16 mouse cellular contexts compared by ENCODE assay signal in the genomic region with DNA sequence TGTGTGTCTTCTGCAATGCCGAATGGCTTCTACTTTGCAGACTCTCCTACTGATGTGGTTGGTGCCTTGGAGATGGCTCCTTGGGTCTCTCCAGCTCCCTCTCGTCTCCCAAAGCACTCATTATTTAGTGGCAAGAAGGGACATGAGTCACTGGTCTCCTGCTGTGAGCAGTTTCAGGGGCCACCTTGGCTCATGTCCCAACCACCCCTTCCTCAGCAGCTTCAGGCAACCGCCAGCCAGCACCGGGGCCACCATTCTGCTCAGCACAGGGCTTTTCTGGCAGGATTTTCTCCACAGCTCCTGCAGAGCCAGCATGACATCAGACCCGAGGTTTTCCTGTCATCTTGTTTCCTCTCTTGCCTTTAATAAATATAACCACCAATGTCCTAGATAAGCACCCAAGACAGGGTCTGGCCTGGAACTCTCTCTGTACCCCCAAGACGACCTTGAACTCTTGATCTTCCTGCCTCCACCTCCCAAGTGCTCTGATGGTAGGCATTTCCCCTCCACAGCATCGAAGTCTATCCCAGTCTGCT. TPM values are rescaled to one million over a fixed set of nuclear protein-coding genes. Genes with fewer than 3 reads are reported as not detected.
DNase-seq lines count a peak whose midpoint lies in the region; ATAC-seq lines count a peak whose summit lies in the region.
"Had no signal": no experiment of that assay in that cellular context is flagged by ENCODE, and none has a peak within 500 bp of the region (broad histone marks: within the 10 kb centered on the region; RNA-seq: fewer than 3 reads in every experiment).

No protein-coding gene starts in this region.

- H3K9ac ChIP-seq in forebrain, embryonic 14.5 days (ENCODE audit: low read length) = no peak overlapping the region
- H3K9ac ChIP-seq in forebrain, embryonic 16.5 days (replicated peaks; ENCODE audit: low read depth, low read length) = no peak overlapping the region
- no peak overlapping the region for H3K9ac ChIP-seq in liver, embryonic 12.5 days
- H3K9ac ChIP-seq in intestine, embryonic 16.5 days (ENCODE audit: low read depth, low read length) = no peak overlapping the region
- H3K9ac ChIP-seq: intestine, embryonic 15.5 days; lung, embryonic 15.5 days had no signal

- H3K27ac ChIP-seq in forebrain, embryonic 14.5 days (ENCODE audit: low read depth, low read length) = peak overlapping the region; percentile 76
- no peak overlapping the region for H3K27ac ChIP-seq in forebrain, embryonic 16.5 days (ENCODE audit: low read length)
- H3K27ac ChIP-seq in hindbrain, embryonic 10.5 days = peak overlapping the region; percentile 75
- H3K27ac ChIP-seq in liver, embryonic 12.5 days = no peak overlapping the region
- H3K27ac ChIP-seq in intestine, embryonic 16.5 days (ENCODE audit: low read length) = no peak overlapping the region
- H3K27ac ChIP-seq: embryonic facial prominence, embryonic 10.5 days; intestine, embryonic 15.5 days; limb, embryonic 13.5 days; lung, embryonic 15.5 days had no signal

- no peaks in the 10 kb centered on the region for H3K9me3 ChIP-seq in forebrain, embryonic 14.5 days (replicated peaks; ENCODE audit: control insufficient read depth, low read length)
- no peaks in the 10 kb centered on the region for H3K9me3 ChIP-seq in forebrain, embryonic 16.5 days (ENCODE audit: control insufficient read depth, low read length)
- H3K9me3 ChIP-seq in hindbrain, embryonic 10.5 days = no peaks in the 10 kb centered on the region
- no peaks in the 10 kb centered on the region for H3K9me3 ChIP-seq in liver, embryonic 12.5 days (replicated peaks)
- H3K9me3 ChIP-seq in intestine, embryonic 16.5 days (ENCODE audit: control insufficient read depth, low read length) = no peaks in the 10 kb centered on the region
- H3K9me3 ChIP-seq: embryonic facial prominence, embryonic 10.5 days; heart, embryonic 10.5 days; intestine, embryonic 15.5 days; limb, embryonic 13.5 days; lung, embryonic 15.5 days had no signal

- WGBS in forebrain, embryonic 14.5 days = 66% methylated on average over 7 of the region's 7 CpGs
- WGBS in forebrain, embryonic 16.5 days = 56% methylated on average over 7 of the region's 7 CpGs
- WGBS in hindbrain, embryonic 10.5 days = 70% methylated on average over 7 of the region's 7 CpGs
- WGBS in liver, embryonic 12.5 days (ENCODE audit: insufficient replicate concordance) = 24% methylated on average over 7 of the region's 7 CpGs
- WGBS in intestine, embryonic 16.5 days = 55% methylated on average over 7 of the region's 7 CpGs

- peaks cover 62% of the 10 kb centered on the region for H3K36me3 ChIP-seq in forebrain, embryonic 14.5 days (ENCODE audit: control insufficient read depth, insufficient read depth, low read length)
- peaks cover 25% of the 10 kb centered on the region for H3K36me3 ChIP-seq in forebrain, embryonic 16.5 days (ENCODE audit: control insufficient read depth, insufficient read depth)
- H3K36me3 ChIP-seq in hindbrain, embryonic 10.5 days = peaks cover 44% of the 10 kb centered on the region
- H3K36me3 ChIP-seq in liver, embryonic 12.5 days = no peaks in the 10 kb centered on the region
- no peaks in the 10 kb centered on the region for H3K36me3 ChIP-seq in intestine, embryonic 16.5 days (ENCODE audit: control insufficient read depth, insufficient read depth, low read length)
- H3K36me3 ChIP-seq: embryonic facial prominence, embryonic 10.5 days; heart, embryonic 10.5 days; intestine, embryonic 15.5 days; limb, embryonic 13.5 days; lung, embryonic 15.5 days had no signal

- no peak overlapping the region for H3K4me3 ChIP-seq in forebrain, embryonic 14.5 days (ENCODE audit: low read depth, low read length)
- no peak overlapping the region for H3K4me3 ChIP-seq in forebrain, embryonic 16.5 days (replicated peaks; ENCODE audit: low read length)
- no peak overlapping the region for H3K4me3 ChIP-seq in hindbrain, embryonic 10.5 days
- H3K4me3 ChIP-seq in liver, embryonic 12.5 days = no peak overlapping the region
- H3K4me3 ChIP-seq in intestine, embryonic 16.5 days (ENCODE audit: low read length) = no peak overlapping the region
- H3K4me3 ChIP-seq: embryonic facial prominence, embryonic 10.5 days; intestine, embryonic 15.5 days; limb, embryonic 13.5 days; lung, embryonic 15.5 days had no signal

- no peaks in the 10 kb centered on the region for H3K27me3 ChIP-seq in forebrain, embryonic 14.5 days (replicated peaks; ENCODE audit: control insufficient read depth, insufficient read depth, low read length)
- no peaks in the 10 kb centered on the region for H3K27me3 ChIP-seq in forebrain, embryonic 16.5 days (replicated peaks; ENCODE audit: control insufficient read depth, insufficient read depth, low read length)
- H3K27me3 ChIP-seq in hindbrain, embryonic 10.5 days (ENCODE audit: insufficient read depth, poor library complexity, severe bottlenecking) = peaks cover 6% of the 10 kb centered on the region; the same call in 1 of the 2 replicates
- peaks cover 18% of the 10 kb centered on the region for H3K27me3 ChIP-seq in liver, embryonic 12.5 days (replicated peaks)
- no peaks in the 10 kb centered on the region for H3K27me3 ChIP-seq in intestine, embryonic 16.5 days (replicated peaks; ENCODE audit: control insufficient read depth, insufficient read depth, low read length)
- H3K27me3 ChIP-seq: intestine, embryonic 15.5 days had no signal

- DNase-seq in forebrain, embryonic 14.5 days (ENCODE audit: low spot score) = no peak
- peak; percentile 98 for DNase-seq in 416B (ENCODE audit: low read depth)
- DNase-seq in hindbrain, embryonic 10.5 days (ENCODE audit: low spot score) = no peak
- DNase-seq in right cerebral cortex, postnatal 14 days = no peak
- DNase-seq: kidney, postnatal 10 days; midbrain, embryonic 14.5 days; thymus, postnatal 36 days had no signal

- no peaks in the 10 kb centered on the region for H3K4me1 ChIP-seq in forebrain, embryonic 14.5 days (ENCODE audit: control insufficient read depth, insufficient read depth, low read length)
- peaks cover 26% of the 10 kb centered on the region for H3K4me1 ChIP-seq in forebrain, embryonic 16.5 days (replicated peaks; ENCODE audit: control insufficient read depth, insufficient read depth, low read length)
- peaks cover 29% of the 10 kb centered on the region for H3K4me1 ChIP-seq in hindbrain, embryonic 10.5 days (replicated peaks)
- peaks cover 5% of the 10 kb centered on the region; the same call in 1 of the 2 replicates for H3K4me1 ChIP-seq in liver, embryonic 12.5 days
- peaks cover 7% of the 10 kb centered on the region; the same call in 1 of the 2 replicates for H3K4me1 ChIP-seq in intestine, embryonic 16.5 days (ENCODE audit: control insufficient read depth, insufficient read depth, low read length)

- no peak for ATAC-seq in forebrain, embryonic 14.5 days
- no peak for ATAC-seq in forebrain, embryonic 16.5 days
- peak; percentile 29; the same call in 1 of the 2 replicates for ATAC-seq in liver, embryonic 12.5 days
- ATAC-seq in frontal cortex, adult (ENCODE audit: low TSS enrichment) = no peak
- no peak for ATAC-seq in intestine, embryonic 16.5 days
- ATAC-seq: intestine, embryonic 15.5 days had no signal

- H3K4me2 ChIP-seq in forebrain, embryonic 14.5 days (ENCODE audit: low read length) = no peak overlapping the region
- H3K4me2 ChIP-seq in forebrain, embryonic 16.5 days (ENCODE audit: low read length) = no peak overlapping the region
- H3K4me2 ChIP-seq in liver, embryonic 12.5 days = no peak overlapping the region
- no peak overlapping the region for H3K4me2 ChIP-seq in intestine, embryonic 16.5 days (ENCODE audit: low read depth, low read length)
- H3K4me2 ChIP-seq: intestine, embryonic 15.5 days had no signal

RNA-seq across cellular contexts. Expression of gene Agtrap, which starts 20.8 kb away (rescaled TPM):
- polyA plus RNA-seq in forebrain, embryonic 14.5 days (2014; fragmentation: Nextera tagmentation; extraction: Ambion mirVana) = 5.3 and 5.7 TPM in 2 replicates
- polyA plus RNA-seq in forebrain, embryonic 16.5 days (2015; fragmentation: Nextera tagmentation; extraction: Ambion mirVana) = 4.7 and 5.5 TPM in 2 replicates
- 15.6 and 15.7 TPM in 2 replicates for polyA plus RNA-seq in hindbrain, embryonic 10.5 days (2016; fragmentation: Nextera tagmentation; extraction: Ambion mirVana)
- polyA plus RNA-seq in liver, embryonic 12.5 days (2016; fragmentation: Nextera tagmentation; extraction: Ambion mirVana) = 12.3 and 12.5 TPM in 2 replicates
- 19.6 and 22.2 TPM in 2 replicates for polyA plus RNA-seq in intestine, embryonic 16.5 days (2015; fragmentation: Nextera tagmentation; extraction: Ambion mirVana)

RNA-seq across cellular contexts. Expression of gene Mad2l2, which starts 21.6 kb away (rescaled TPM):
- 129 and 141 TPM in 2 replicates for polyA plus RNA-seq in forebrain, embryonic 14.5 days (2014; fragmentation: Nextera tagmentation; extraction: Ambion mirVana)
- polyA plus RNA-seq in forebrain, embryonic 16.5 days (2015; fragmentation: Nextera tagmentation; extraction: Ambion mirVana) = 127 TPM in 2 replicates
- 74.3 and 86.9 TPM in 2 replicates for polyA plus RNA-seq in hindbrain, embryonic 10.5 days (2016; fragmentation: Nextera tagmentation; extraction: Ambion mirVana)
- 24.2 and 25.5 TPM in 2 replicates for polyA plus RNA-seq in liver, embryonic 12.5 days (2016; fragmentation: Nextera tagmentation; extraction: Ambion mirVana)
- 29.3 and 30.1 TPM in 2 replicates for polyA plus RNA-seq in intestine, embryonic 16.5 days (2015; fragmentation: Nextera tagmentation; extraction: Ambion mirVana)

RNA-seq across cellular contexts. Expression of gene Draxin, which starts 21.9 kb away (rescaled TPM):
- 18.8 and 20.7 TPM in 2 replicates for polyA plus RNA-seq in forebrain, embryonic 14.5 days (2014; fragmentation: Nextera tagmentation; extraction: Ambion mirVana)
- 22.7 and 23.5 TPM in 2 replicates for polyA plus RNA-seq in forebrain, embryonic 16.5 days (2015; fragmentation: Nextera tagmentation; extraction: Ambion mirVana)
- 6.5 and 13.1 TPM in 2 replicates for polyA plus RNA-seq in hindbrain, embryonic 10.5 days (2016; fragmentation: Nextera tagmentation; extraction: Ambion mirVana)
- 0.08 TPM in 2 replicates for polyA plus RNA-seq in liver, embryonic 12.5 days (2016; fragmentation: Nextera tagmentation; extraction: Ambion mirVana)
- polyA plus RNA-seq in intestine, embryonic 16.5 days (2015; fragmentation: Nextera tagmentation; extraction: Ambion mirVana) = 0.06 and 0.07 TPM in 2 replicates

RNA-seq across cellular contexts. Expression of gene Fbxo6, which starts 43.3 kb away (rescaled TPM):
- 19.0 and 20.6 TPM in 2 replicates for polyA plus RNA-seq in forebrain, embryonic 14.5 days (2014; fragmentation: Nextera tagmentation; extraction: Ambion mirVana)
- polyA plus RNA-seq in forebrain, embryonic 16.5 days (2015; fragmentation: Nextera tagmentation; extraction: Ambion mirVana) = 14.4 and 17.7 TPM in 2 replicates
- polyA plus RNA-seq in hindbrain, embryonic 10.5 days (2016; fragmentation: Nextera tagmentation; extraction: Ambion mirVana) = 11.0 and 15.6 TPM in 2 replicates
- 20.5 and 28.7 TPM in 2 replicates for polyA plus RNA-seq in liver, embryonic 12.5 days (2016; fragmentation: Nextera tagmentation; extraction: Ambion mirVana)
- 22.7 and 23.8 TPM in 2 replicates for polyA plus RNA-seq in intestine, embryonic 16.5 days (2015; fragmentation: Nextera tagmentation; extraction: Ambion mirVana)

RNA-seq across cellular contexts. Expression of gene Fbxo44, which starts 51.6 kb away (rescaled TPM):
- polyA plus RNA-seq in forebrain, embryonic 14.5 days (2014; fragmentation: Nextera tagmentation; extraction: Ambion mirVana) = 70.6 and 76.3 TPM in 2 replicates
- 60.3 and 67.1 TPM in 2 replicates for polyA plus RNA-seq in forebrain, embryonic 16.5 days (2015; fragmentation: Nextera tagmentation; extraction: Ambion mirVana)
- 48.0 and 86.5 TPM in 2 replicates for polyA plus RNA-seq in hindbrain, embryonic 10.5 days (2016; fragmentation: Nextera tagmentation; extraction: Ambion mirVana)
- polyA plus RNA-seq in liver, embryonic 12.5 days (2016; fragmentation: Nextera tagmentation; extraction: Ambion mirVana) = 1.6 and 1.7 TPM in 2 replicates
- polyA plus RNA-seq in intestine, embryonic 16.5 days (2015; fragmentation: Nextera tagmentation; extraction: Ambion mirVana) = 6.8 and 7.3 TPM in 2 replicates

Comparison
In these comparisons a context has a peak if more than half of its experiments do, and no peak if none do; other contexts are left out.
1. H3K27ac ChIP-seq: peak in forebrain, embryonic 14.5 days (single experiment) and hindbrain, embryonic 10.5 days (single experiment); none in forebrain, embryonic 16.5 days (single experiment), liver, embryonic 12.5 days (single experiment) and intestine, embryonic 16.5 days (single experiment).